In genomic region chr12:64817056-64817810, GRCm38 (mm10) we compare ENCODE assay signal across 10 mouse cellular contexts.
DNase-seq lines count a peak whose midpoint lies in the region; ATAC-seq lines count a peak whose summit lies in the region.
"Had no signal": no experiment of that assay in that cellular context is flagged by ENCODE, and none has a peak within 500 bp of the region (broad histone marks: within the 10 kb centered on the region; RNA-seq: fewer than 3 reads in every experiment).

No protein-coding gene starts in this region.

- H3K4me3 ChIP-seq in forebrain, embryonic 14.5 days (ENCODE audit: low read depth, low read length) = no peak overlapping the region
- H3K4me3 ChIP-seq in forebrain, embryonic 15.5 days = no peak overlapping the region
- no peak overlapping the region for H3K4me3 ChIP-seq in midbrain, embryonic 14.5 days (replicated peaks; ENCODE audit: low read depth, low read length)
- H3K4me3 ChIP-seq in midbrain, embryonic 13.5 days (replicated peaks) = no peak overlapping the region
- no peak overlapping the region for H3K4me3 ChIP-seq in limb, embryonic 10.5 days
- H3K4me3 ChIP-seq: limb, embryonic 15.5 days had no signal

- no peaks in the 10 kb centered on the region for H3K9me3 ChIP-seq in forebrain, embryonic 14.5 days (replicated peaks; ENCODE audit: control insufficient read depth, low read length)
- H3K9me3 ChIP-seq in forebrain, embryonic 15.5 days = no peaks in the 10 kb centered on the region
- no peaks in the 10 kb centered on the region for H3K9me3 ChIP-seq in midbrain, embryonic 14.5 days (ENCODE audit: control insufficient read depth, low read length)
- no peaks in the 10 kb centered on the region for H3K9me3 ChIP-seq in midbrain, embryonic 13.5 days
- no peaks in the 10 kb centered on the region for H3K9me3 ChIP-seq in limb, embryonic 10.5 days (replicated peaks)
- H3K9me3 ChIP-seq: limb, embryonic 15.5 days had no signal

- no peak overlapping the region for H3K4me2 ChIP-seq in forebrain, embryonic 14.5 days (ENCODE audit: low read length)
- H3K4me2 ChIP-seq in forebrain, embryonic 15.5 days (replicated peaks) = no peak overlapping the region
- no peak overlapping the region for H3K4me2 ChIP-seq in midbrain, embryonic 14.5 days (ENCODE audit: low read length)
- H3K4me2 ChIP-seq in midbrain, embryonic 13.5 days (replicated peaks) = no peak overlapping the region
- H3K4me2 ChIP-seq: limb, embryonic 15.5 days had no signal

- H3K9ac ChIP-seq in forebrain, embryonic 14.5 days (ENCODE audit: low read length) = no peak overlapping the region
- no peak overlapping the region for H3K9ac ChIP-seq in forebrain, embryonic 15.5 days (replicated peaks)
- no peak overlapping the region for H3K9ac ChIP-seq in midbrain, embryonic 14.5 days (replicated peaks; ENCODE audit: low read length)
- no peak overlapping the region for H3K9ac ChIP-seq in midbrain, embryonic 13.5 days (replicated peaks)
- H3K9ac ChIP-seq: limb, embryonic 15.5 days had no signal

- H3K4me1 ChIP-seq in forebrain, embryonic 14.5 days (ENCODE audit: control insufficient read depth, insufficient read depth, low read length) = no peaks in the 10 kb centered on the region
- no peaks in the 10 kb centered on the region for H3K4me1 ChIP-seq in forebrain, embryonic 15.5 days
- H3K4me1 ChIP-seq in midbrain, embryonic 14.5 days (ENCODE audit: control insufficient read depth, insufficient read depth, low read length) = no peaks in the 10 kb centered on the region
- H3K4me1 ChIP-seq in midbrain, embryonic 13.5 days (replicated peaks) = no peaks in the 10 kb centered on the region
- H3K4me1 ChIP-seq in limb, embryonic 10.5 days = no peaks in the 10 kb centered on the region
- H3K4me1 ChIP-seq: limb, embryonic 15.5 days had no signal

- peak; percentile 34 for DNase-seq in forebrain, embryonic 14.5 days (ENCODE audit: low spot score)
- peak; percentile 40 for DNase-seq in midbrain, embryonic 14.5 days
- DNase-seq in embryo, embryonic 9.5 days (ENCODE audit: extremely low spot score) = peak; percentile 12
- peak; percentile 59 for DNase-seq in limb, embryonic 10.5 days (ENCODE audit: low spot score)
- no peak for DNase-seq in MN1 (ENCODE audit: low spot score)
- DNase-seq in layer of hippocampus, adult 9-10 months (ENCODE audit: low spot score) = no peak

- H3K27me3 ChIP-seq in forebrain, embryonic 14.5 days (replicated peaks; ENCODE audit: control insufficient read depth, insufficient read depth, low read length) = no peaks in the 10 kb centered on the region
- H3K27me3 ChIP-seq in forebrain, embryonic 15.5 days = no peaks in the 10 kb centered on the region
- H3K27me3 ChIP-seq in midbrain, embryonic 14.5 days (ENCODE audit: control insufficient read depth, insufficient read depth, low read length) = no peaks in the 10 kb centered on the region
- H3K27me3 ChIP-seq in midbrain, embryonic 13.5 days = no peaks in the 10 kb centered on the region
- H3K27me3 ChIP-seq in limb, embryonic 10.5 days (ENCODE audit: low read depth, poor library complexity, severe bottlenecking) = no peaks in the 10 kb centered on the region
- H3K27me3 ChIP-seq: limb, embryonic 15.5 days had no signal

- 67% methylated on average over 9 of the region's 9 CpGs for WGBS in forebrain, embryonic 14.5 days
- WGBS in forebrain, embryonic 15.5 days = 66% methylated on average over 9 of the region's 9 CpGs
- 71% methylated on average over 9 of the region's 9 CpGs for WGBS in midbrain, embryonic 14.5 days
- WGBS in midbrain, embryonic 13.5 days = 67% methylated on average over 9 of the region's 9 CpGs
- WGBS in limb, embryonic 10.5 days = 70% methylated on average over 9 of the region's 9 CpGs

- no peak for ATAC-seq in forebrain, embryonic 14.5 days
- ATAC-seq in forebrain, embryonic 15.5 days (replicated peaks) = no peak
- ATAC-seq in midbrain, embryonic 14.5 days (ENCODE audit: low FRiP score, low TSS enrichment) = no peak
- no peak for ATAC-seq in midbrain, embryonic 13.5 days
- ATAC-seq: Patski had no signal

- H3K27ac ChIP-seq in forebrain, embryonic 14.5 days (ENCODE audit: low read depth, low read length) = no peak overlapping the region
- H3K27ac ChIP-seq in forebrain, embryonic 15.5 days (replicated peaks) = no peak overlapping the region
- H3K27ac ChIP-seq in midbrain, embryonic 14.5 days (replicated peaks; ENCODE audit: low read depth, low read length) = no peak overlapping the region
- H3K27ac ChIP-seq in midbrain, embryonic 13.5 days = no peak overlapping the region
- H3K27ac ChIP-seq in limb, embryonic 10.5 days = no peak overlapping the region
- H3K27ac ChIP-seq: limb, embryonic 15.5 days had no signal

- no peaks in the 10 kb centered on the region for H3K36me3 ChIP-seq in forebrain, embryonic 14.5 days (ENCODE audit: control insufficient read depth, insufficient read depth, low read length)
- H3K36me3 ChIP-seq in forebrain, embryonic 15.5 days = no peaks in the 10 kb centered on the region
- H3K36me3 ChIP-seq in midbrain, embryonic 14.5 days (ENCODE audit: control insufficient read depth, insufficient read depth, low read length) = no peaks in the 10 kb centered on the region
- H3K36me3 ChIP-seq in midbrain, embryonic 13.5 days = no peaks in the 10 kb centered on the region
- H3K36me3 ChIP-seq in limb, embryonic 10.5 days = no peaks in the 10 kb centered on the region
- H3K36me3 ChIP-seq: limb, embryonic 15.5 days had no signal

Comparison
In these comparisons a context has a peak if more than half of its experiments do, and no peak if none do; other contexts are left out.
1. DNase-seq: peak in forebrain, embryonic 14.5 days (single experiment), midbrain, embryonic 14.5 days (single experiment), embryo, embryonic 9.5 days (single experiment) and limb, embryonic 10.5 days (single experiment); none in MN1 (single experiment) and layer of hippocampus, adult 9-10 months (single experiment).